Mouse (Mus musculus) cerebellum, adult 2 months (tissue): ENCODE results near the gene Tnfsf11.

ENCODE experiments used
- CTCF ChIP-seq: fragments of 200-500 bp; IDR thresholded peaks from 2 replicates; pipeline ENCODE4 v1.5.1; 2011; ENCODE audit warnings: low read depth, mild to moderate bottlenecking, control low read depth, low read length, moderate library complexity, borderline replicate concordance; ENCODE audit not compliant: insufficient read depth
- POLR2A ChIP-seq: fragments of 200-500 bp; IDR thresholded peaks from 2 replicates; pipeline ENCODE4 v1.6.1; 2011; ENCODE audit warnings: low read length, control low read depth, borderline replicate concordance; ENCODE audit not compliant: insufficient read depth

GRCm38 (mm10) chr14:78292687-78293086 is 15.2 kb downstream of the Tnfsf11 start:
- TF ChIP-seq POLR2A (no peak), CTCF (no peak)
